Mouse (Mus musculus): Measurements from ENCODE around the gene Pgghg. TPM values are rescaled to one million over a fixed set of nuclear protein-coding genes. Genes with fewer than 3 reads are reported as not detected.
A peak's percentile ranks its signal among the peaks of the same experiment; 100 is the strongest.

Pgghg gene
- total RNA-seq, 1 experiment from 2014 or later, result 12.1 TPM

DNA sequence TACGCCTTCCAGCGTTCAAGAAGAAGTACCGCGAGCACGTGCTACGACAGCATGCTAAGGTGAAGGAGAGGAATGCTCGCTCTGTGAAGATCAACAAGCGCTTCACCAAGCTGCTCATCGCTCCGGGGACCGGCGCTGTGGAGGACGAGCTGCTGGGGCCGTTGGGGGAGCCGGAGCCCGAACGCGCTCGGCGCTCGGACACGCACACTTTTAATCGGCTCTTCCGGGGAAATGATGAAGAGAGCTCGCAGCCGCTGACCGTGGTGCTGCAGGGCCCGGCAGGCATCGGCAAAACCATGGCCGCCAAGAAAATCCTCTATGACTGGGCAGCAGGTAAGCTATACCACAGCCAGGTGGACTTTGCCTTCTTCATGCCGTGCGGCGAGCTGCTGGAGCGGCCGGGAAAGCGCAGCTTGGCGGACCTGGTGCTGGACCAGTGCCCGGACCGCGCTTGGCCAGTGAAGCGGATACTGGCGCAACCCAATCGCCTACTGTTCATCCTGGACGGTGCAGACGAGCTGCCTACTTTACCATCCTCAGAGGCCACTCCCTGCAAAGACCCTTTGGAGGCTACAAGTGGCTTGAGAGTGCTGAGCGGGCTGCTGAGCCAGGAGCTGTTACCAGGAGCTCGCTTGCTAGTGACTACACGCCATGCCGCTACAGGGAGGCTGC, 18.7 kb upstream of the Pgghg start:
- peak; percentile 27 for ATAC-seq (replicated peaks; ENCODE audit: low read depth, poor library complexity, severe bottlenecking)

DNA sequence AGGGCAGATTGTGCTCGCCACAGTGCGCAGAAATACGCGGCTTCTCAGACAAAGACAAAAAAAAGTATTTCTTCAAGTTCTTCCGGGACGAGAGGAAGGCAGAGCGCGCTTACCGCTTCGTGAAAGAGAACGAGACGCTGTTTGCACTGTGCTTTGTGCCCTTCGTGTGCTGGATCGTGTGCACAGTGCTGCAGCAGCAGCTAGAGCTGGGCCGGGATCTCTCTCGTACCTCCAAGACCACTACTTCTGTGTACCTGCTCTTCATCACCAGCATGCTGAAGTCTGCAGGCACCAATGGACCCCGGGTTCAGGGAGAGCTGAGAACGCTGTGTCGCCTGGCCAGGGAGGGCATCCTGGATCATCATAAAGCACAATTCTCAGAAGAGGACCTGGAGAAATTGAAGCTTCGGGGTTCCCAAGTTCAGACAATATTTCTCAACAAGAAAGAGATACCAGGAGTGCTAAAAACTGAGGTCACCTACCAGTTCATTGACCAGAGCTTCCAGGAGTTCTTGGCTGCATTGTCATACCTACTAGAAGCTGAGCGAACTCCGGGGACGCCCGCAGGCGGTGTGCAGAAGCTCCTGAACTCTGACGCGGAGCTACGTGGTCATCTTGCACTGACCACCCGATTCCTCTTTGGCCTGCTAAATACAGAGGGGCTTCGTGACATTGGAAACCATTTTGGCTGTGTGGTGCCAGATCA, 18.0 kb upstream of the Pgghg start:
- ATAC-seq (replicated peaks; ENCODE audit: low read depth, poor library complexity, severe bottlenecking), result no peak

DNA sequence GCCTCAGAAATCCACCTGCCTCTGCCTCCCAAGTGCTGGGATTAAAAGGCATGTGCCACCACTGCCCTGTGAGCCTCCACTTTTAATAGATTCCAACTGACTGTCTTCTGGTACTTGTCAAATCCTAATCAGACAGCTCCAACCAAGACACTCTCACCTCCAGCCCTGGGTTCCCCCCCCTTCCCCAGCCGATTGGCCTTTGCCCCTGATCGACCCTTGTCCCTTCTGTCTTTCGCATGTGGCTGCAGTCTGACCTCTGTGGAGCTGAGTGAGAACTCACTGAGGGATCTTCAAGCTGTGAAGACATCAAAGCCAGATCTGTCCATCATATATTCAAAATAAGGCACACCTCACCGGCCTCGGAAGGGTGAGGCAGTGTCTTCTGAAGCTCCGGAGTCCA, 14.0 kb upstream of the Pgghg start:
- ATAC-seq (replicated peaks; ENCODE audit: low read depth, poor library complexity, severe bottlenecking), result no peak

DNA sequence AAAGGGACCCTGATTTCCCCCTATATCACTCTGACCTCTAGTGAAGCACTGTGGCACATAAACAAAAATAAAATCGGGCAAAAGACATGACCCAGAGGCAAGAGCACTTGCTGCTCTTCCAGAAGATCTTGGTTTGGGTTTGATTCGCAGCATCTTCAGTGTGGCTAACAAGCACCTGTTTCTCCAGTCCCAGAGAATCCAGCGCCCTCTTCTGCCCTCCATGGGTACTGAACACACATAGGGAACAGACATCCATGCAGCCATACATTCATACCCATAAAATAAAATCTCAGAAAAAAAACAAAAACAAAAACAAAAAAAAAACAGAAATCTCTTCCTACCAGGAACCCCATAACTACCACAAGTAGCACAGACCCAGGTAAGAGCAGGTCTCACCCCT, 2.8 kb upstream of the Pgghg start:
- ATAC-seq (replicated peaks; ENCODE audit: low read depth, poor library complexity, severe bottlenecking), result no peak

DNA sequence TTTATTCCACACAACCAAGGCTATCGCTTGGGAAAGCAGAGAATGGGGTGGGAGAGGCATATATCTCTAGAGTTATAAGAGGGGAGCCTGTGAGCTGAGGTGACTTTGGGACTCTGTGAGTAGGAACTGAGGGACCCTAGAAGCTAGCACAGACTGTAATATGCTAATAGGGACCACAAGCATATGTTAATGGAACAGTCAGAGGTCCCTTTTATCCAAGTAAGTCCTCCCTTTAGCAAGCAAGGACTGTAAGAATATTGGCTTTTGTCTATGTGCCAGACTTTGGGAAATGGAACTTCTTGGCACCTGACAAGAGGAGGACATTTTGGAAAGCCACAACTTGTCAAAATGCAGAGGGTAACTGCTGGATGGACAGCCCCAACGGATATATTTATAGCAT, 2.3 kb upstream of the Pgghg start:
- no peak for ATAC-seq (replicated peaks; ENCODE audit: low read depth, poor library complexity, severe bottlenecking)

DNA sequence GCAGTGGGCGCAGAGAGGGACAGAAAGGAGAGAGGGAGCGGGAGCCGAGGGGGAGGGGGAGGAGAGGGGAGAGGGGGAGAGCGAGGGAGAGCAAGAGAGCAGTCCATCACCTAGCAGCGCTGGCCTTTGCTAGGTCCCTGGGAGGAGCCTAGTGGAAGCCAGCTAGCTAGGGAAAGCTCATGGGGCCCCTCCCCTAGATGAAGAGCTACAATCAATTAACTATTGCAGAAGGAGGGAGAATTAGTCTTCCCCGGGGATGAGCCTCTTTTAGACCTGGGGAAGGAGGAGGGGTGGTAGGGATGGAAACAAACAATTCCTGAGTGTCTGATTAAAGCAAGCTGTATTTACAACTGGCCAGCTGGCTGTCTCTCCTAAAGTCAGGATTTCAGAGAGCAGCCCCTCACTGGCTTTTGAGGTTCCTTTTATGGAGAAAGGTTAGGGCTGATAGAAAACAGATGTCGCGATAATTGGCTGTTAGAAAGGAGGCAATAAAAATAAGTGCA, 1.5 kb upstream of the Pgghg start:
- ATAC-seq (replicated peaks; ENCODE audit: low read depth, poor library complexity, severe bottlenecking), result no peak

DNA sequence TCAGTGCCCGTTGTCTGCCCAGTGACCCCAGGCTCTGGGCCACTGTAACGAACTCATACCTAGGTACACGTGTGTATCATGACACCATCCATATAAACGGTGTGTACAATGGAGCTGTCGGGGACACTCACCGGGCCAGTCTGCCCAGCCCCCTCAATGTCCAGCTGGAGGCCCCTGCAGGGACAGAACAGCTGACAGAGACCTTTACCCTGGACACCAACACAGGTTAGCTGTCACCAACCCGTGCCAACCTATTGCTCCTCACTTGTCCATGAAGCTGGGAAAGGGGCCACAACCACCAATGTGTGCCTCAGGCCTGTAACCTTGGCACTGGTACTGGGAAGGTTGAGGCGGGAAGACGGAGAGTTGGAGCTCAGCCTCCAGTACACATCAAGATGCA, 1.1 kb downstream of the Pgghg start:
- ATAC-seq (replicated peaks; ENCODE audit: low read depth, poor library complexity, severe bottlenecking), result no peak

DNA sequence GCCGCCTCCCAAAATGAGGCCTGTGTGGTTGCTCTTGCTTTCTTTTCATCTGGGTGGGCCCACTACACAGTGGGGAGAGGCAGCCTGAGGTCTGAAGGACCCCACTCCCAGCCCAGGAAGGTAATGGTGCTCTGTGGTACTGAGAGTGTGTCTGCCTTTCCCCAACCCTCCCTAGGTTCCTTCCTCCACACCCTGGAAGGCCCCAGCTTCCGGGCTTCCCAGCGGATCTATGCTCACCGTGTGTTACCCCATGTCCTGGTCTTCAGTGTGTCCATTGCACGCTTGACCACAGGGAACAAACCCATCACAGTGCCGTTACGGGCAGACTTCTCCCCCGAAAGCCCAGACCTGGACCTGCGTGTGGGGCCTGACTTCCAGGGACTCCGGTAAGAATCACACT, 1.6 kb downstream of the Pgghg start:
- ATAC-seq (replicated peaks; ENCODE audit: low read depth, poor library complexity, severe bottlenecking), result no peak

DNA sequence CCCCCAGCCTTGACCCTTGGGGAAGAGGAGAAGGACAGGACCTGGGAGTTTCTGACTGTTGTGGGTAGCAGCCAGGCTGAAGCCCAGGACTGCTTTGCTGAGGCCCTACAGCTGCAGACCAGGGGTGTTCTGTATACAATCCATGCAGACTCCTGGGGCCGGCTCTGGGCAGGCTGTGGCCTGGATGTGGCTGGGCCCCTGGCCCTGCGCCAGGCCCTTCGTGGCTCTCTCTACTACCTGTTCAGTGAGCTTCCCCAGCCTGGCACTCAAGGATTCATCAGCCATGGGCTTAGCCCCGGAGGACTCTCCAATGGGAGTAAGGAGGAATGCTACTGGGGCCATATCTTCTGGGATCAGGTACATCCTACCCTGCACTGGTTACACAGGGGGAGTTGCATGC, 2.2 kb downstream of the Pgghg start:
- no peak for ATAC-seq (replicated peaks; ENCODE audit: low read depth, poor library complexity, severe bottlenecking)

DNA sequence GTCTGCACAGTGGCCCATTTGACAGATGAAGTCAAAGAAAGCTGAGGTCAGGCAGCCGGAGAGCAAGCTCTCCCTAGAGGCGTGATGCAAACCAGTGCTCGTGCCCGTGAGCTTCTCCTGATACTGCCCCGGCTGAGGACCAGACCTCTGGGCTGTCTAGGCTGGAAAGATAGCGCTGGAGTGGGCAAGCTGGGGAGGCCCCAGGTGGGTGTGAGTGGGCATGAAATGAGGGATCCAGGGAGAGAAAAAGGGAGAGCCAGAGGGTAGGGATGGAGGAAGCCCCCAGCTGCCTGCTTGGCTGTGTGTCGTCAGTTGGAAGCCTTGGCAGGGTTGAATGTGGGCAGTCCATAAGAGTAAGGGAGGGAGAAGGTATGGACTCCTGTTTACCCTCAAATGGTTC, 3.0 kb downstream of the Pgghg start:
- no peak for ATAC-seq (replicated peaks; ENCODE audit: low read depth, poor library complexity, severe bottlenecking)

DNA sequence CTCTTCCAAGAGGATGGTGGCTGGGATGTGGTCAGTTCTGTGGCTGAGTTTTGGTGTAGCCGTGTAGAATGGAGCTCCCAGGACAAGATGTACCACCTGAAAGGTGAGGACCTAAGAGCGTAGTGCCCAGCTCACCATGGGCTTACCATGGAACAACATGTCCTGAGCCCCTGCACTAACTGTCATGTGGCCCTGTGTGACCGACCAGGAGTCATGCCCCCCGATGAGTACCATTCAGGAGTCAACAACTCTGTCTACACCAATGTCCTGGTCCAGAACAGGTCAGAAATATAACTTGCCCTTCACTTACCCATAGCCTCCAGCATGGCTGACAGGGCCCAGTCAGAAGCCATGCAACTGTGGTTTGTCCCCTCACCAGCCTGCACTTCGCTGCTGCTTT, 4.1 kb downstream of the Pgghg start:
- no peak for ATAC-seq (replicated peaks; ENCODE audit: low read depth, poor library complexity, severe bottlenecking)

DNA sequence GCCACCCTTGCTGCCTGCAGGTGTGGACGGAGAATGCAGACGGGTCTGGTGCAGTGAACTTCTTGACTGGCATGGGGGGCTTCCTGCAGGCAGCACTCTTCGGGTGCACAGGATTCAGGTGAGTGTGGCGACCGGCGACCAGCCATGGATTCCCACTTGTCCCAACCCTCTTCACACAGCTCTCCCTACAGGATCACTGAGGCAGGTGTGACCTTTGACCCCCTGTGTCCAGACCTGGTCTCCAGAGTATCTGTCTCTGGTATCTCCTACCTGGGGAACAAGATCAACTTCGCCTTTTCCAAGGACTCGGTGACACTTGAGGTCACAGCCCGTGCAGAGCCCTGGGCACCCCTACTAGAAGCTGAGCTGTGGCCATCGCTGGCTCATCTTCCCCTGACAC, 5.1 kb downstream of the Pgghg start:
- no peak for ATAC-seq (replicated peaks; ENCODE audit: low read depth, poor library complexity, severe bottlenecking)

DNA sequence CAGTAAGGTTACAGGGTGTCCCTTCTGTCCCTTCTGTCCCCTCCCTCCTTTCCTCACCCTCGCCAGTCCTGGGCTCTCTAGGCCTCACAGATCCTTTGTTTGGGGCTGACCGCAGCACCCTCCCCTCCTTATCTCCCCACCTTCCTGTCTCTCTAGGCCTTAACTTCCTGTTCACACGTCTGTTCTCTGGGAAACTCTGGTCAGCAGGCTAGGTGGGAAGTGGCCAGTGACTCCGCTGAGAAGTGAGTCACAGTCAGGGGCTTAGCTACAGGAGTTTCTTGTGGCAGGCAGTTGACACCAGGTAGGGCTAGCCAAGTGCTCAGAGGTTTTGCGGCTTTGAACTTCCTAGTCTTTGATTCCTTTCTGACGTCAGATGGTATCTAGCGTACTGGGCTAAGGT, 5.8 kb downstream of the Pgghg start:
- ATAC-seq (replicated peaks; ENCODE audit: low read depth, poor library complexity, severe bottlenecking), result peak; percentile 84

DNA sequence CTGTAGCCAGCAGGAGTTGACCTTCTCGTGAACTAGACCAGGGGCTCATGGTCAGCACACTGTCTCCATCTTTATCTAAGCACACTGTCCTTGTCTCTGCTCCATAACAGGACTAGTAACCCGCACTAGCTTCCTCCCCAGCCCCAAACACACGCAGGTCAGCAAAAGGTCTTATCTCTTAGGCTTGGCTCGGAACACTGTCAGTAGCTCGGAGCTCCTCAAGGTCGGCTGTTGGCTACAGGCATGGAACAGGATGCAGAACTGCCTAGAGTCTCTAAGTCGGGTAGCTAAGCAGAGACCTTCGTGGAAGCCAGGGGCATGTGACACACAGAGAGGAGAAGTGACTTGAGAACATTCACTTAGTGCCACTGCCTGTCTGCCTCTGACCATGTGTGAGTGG, 7.0 kb downstream of the Pgghg start:
- no peak for ATAC-seq (replicated peaks; ENCODE audit: low read depth, poor library complexity, severe bottlenecking)

DNA sequence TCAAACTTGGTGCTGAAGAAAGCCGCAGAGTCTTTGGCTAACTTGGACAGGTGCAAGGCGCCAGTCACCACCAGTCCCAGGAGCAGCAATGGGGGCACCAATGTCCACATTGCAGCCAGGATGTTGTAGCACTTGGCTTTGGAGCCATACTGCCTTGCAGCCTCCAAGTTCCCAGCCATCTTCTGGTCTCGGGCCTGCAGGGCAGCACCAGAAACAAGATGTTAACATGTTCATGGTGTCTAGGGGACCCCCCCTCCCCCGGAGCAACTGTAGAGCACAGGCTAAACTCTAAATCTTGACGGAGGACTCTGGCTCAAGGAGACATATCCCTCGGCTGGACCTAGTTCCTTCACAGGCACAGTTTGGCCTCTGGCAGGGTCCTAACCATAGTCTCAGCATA, 8.1 kb downstream of the Pgghg start:
- ATAC-seq (replicated peaks; ENCODE audit: low read depth, poor library complexity, severe bottlenecking), result no peak

DNA sequence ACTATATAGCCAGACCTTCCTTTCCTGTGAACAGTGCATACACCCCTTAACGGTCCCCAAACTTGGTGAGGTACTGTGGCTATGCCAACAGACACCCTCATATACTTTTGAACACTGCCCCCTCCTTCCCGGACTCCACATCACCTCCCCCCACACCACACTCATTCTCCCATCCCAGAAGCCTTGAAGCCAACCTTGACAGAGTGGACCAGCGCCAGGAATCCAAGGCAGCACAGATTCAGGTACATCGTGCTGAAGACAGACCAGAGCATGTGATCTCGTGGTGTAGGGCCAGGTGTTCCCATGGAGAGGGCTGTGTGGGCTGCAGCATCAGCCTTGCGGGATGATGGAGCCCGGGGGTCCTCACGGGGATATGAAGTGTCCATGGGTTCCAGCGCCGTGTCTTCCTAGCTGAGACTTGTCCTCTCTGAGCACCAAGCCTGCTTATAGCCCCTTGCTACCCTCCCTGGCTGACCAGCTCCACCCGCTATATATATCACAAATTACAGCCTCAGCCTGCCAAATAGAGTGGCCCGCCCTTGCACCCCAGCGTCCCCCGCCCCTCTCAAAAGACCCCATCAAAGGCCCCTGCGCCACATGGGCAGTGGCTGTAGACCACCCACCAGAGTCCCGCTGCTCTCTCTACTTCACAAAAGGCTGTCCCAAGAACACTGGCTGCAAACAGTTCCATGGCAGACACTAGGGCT, 8.8 kb downstream of the Pgghg start, which contains the start of gene Ifitm5:
Gene Ifitm5 (minus strand): TSS at position 468 of the 707 bp plus-strand sequence.
- ATAC-seq (replicated peaks; ENCODE audit: low read depth, poor library complexity, severe bottlenecking), result no peak

DNA sequence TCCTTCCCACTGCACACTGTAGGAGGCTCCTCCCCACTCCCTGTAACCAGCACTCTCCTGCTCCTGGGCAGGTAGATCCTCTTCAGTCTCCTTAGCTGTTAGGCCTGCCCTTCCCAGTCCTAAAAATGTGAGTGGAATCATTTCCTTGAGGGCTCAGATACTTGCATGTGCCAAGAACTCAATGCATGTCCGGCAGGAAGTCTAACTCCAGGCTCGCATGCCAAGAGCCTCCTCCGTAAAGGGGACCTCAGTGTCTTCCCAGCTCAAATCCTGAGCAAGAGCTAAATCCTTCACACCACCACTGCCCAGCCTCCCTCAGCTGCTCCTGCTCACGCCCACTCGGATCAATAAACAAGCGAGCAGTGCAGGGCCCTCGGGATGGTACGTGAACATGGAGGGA, 9.9 kb downstream of the Pgghg start:
- ATAC-seq (replicated peaks; ENCODE audit: low read depth, poor library complexity, severe bottlenecking), result no peak

DNA sequence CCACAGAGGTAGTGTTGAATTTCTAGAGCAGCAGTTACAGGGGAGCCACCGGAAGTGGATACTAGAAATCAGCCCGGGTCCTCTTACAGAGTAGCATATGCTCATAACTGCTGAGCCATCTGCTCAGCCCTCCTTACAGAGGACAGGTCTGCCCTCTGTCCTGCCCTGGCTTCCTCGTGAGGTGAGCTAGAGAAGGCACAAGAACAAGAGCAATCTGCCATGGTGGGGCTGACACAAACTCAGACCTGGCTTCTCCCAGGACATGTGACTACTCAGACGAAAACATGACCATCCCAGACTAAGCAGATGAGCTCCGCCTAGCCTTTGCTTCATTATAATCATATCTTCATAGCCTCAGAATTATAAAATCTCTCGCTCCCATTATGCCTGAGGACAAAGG, 10.6 kb downstream of the Pgghg start:
- ATAC-seq (replicated peaks; ENCODE audit: low read depth, poor library complexity, severe bottlenecking), result no peak

DNA sequence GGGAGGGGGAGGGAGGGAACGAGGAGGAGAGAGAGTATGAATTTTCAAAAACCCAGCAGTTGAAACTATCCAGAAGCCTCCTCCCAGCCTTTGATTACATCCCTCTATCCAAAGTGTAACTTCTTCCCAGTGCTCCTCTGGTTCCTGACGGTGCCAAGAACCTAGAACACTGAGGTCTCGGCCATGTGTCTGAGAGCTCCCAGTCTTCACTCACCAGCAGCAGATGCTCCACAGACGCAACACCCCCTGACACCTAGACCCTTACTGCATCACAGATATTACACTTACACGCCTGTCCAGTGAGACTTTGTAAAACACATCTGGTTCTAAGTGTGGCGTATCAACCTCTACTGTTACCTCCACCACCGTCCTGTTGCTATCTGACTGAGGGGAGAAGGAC, 11.2 kb downstream of the Pgghg start:
- ATAC-seq (replicated peaks; ENCODE audit: low read depth, poor library complexity, severe bottlenecking), result no peak

DNA sequence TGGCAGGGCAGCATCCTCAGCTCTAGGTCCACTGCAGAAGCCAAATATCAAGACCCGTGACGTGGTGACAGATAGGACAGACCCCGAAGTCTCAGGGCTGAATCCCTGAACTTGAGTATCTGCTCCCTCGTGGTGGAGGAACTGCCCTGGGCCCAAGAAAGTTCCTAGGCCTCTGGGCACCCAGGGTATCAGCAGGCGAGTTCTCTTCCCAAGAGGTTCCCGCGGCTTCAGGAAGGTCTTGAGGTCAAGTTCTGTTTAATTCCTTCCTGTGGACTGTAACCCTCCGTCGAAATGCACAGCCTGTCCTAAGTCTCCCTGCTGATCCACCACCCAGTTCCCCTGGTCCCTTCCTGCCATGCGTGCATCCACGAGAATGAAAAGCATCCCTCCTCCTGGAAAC, 11.9 kb downstream of the Pgghg start:
- ATAC-seq (replicated peaks; ENCODE audit: low read depth, poor library complexity, severe bottlenecking), result no peak
